Mouse (Mus musculus) retina, postnatal 7 days (tissue): ENCODE results near the gene Nxt1.

Experiments
- DNase-seq: peaks from one replicate; pipeline ENCODE4 v3.0.0-alpha.2; 2012; ENCODE audit warnings: low read depth, low spot score

The Nxt1 gene

GRCm38 (mm10) chr2:148689444-148690140 is 17.2 kb downstream of the Nxt1 start:
- no peak for DNase-seq

- DNase-seq = no peak
These were observed 17.9 kb downstream of the Nxt1 start for GRCm38 (mm10) chr2:148690291-148690690.

GRCm38 (mm10) chr2:148690781-148691180 is 18.4 kb downstream of the Nxt1 start:
- DNase-seq = no peak

- no peak for DNase-seq
These were observed 26.2 kb downstream of the Nxt1 start for GRCm38 (mm10) chr2:148698571-148698970.

- peak; percentile 30 for DNase-seq
These were observed 34.2 kb downstream of the Nxt1 start for GRCm38 (mm10) chr2:148706409-148707201.

GRCm38 (mm10) chr2:148707202-148707530 is 34.8 kb downstream of the Nxt1 start:
- DNase-seq = no peak

- DNase-seq = no peak
These were observed 39.9 kb downstream of the Nxt1 start for GRCm38 (mm10) chr2:148712326-148712725.

GRCm38 (mm10) chr2:148717072-148717471 is 44.7 kb downstream of the Nxt1 start:
- no peak for DNase-seq

GRCm38 (mm10) chr2:148719271-148719995 is 47.0 kb downstream of the Nxt1 start:
- DNase-seq = no peak
